Mouse (Mus musculus): ENCODE measurements around the gene Dnmbp.

DNA sequence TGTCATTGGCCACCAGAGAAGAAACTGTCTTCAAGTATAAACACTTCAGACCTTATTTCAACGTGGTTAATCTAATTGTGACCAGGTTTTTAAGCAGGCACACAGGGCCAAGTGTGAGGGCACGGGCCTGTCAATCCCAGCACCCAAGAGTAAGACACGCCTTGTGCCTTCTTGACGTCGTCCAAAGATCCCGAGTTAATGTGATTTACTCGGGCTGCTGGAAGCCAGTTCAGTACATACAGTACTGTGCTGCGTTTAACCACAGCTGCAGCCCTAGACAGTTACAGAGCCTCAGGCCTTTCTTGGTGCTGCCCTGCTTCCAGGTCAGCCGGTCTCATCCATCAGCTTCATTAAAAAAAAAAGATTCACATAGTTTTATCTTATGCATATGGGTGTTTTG, 24.6 kb downstream of the Dnmbp start:
- TF ChIP-seq POLR2A (IDR thresholded peaks at IDR 0.05; ENCODE audit: extremely low read depth, insufficient read depth, low read length) (no peak), CTCF (IDR thresholded peaks at IDR 0.05; ENCODE audit: extremely low read depth, insufficient read depth, low read length) (no peak)
